In genomic region chr5:35758081-35759053, GRCm38 (mm10) we compare ENCODE assay signal across 8 mouse cellular contexts. TPM values are rescaled to one million over a fixed set of nuclear protein-coding genes. Genes with fewer than 3 reads are reported as not detected.
A peak's percentile ranks its signal among the peaks of the same experiment; 100 is the strongest.
DNase-seq lines count a peak whose midpoint lies in the region; ATAC-seq and TF ChIP-seq lines count a peak whose summit lies in the region.

No protein-coding gene starts in this region.

- no peaks in the 10 kb centered on the region for H3K79me2 ChIP-seq in liver, adult 2 months (ENCODE audit: control insufficient read depth, insufficient read depth, low read length)

- TF ChIP-seq POLR2A in liver, adult 2 months (IDR thresholded peaks at IDR 0.05; ENCODE audit: extremely low read depth, insufficient read depth, low read length), result no peak

- H3K36me3 ChIP-seq in liver, adult 2 months (ENCODE audit: control insufficient read depth, insufficient read depth, low read length), result no peaks in the 10 kb centered on the region
- H3K36me3 ChIP-seq in liver, embryonic 16.5 days (ENCODE audit: control insufficient read depth, insufficient read depth), result no peaks in the 10 kb centered on the region

- no peak for DNase-seq in liver, adult 2 months (ENCODE audit: extremely low read depth, low read depth, low spot score)
- DNase-seq in liver, result no peak
- DNase-seq in gastrocnemius, postnatal 14 days, result peak; percentile 28
- peak; percentile 63 to 69 for DNase-seq in layer of hippocampus, adult 18-20 months (ENCODE audit: low spot score in 2 of 2)
- DNase-seq in right cerebral cortex, postnatal 25 days, result peak; percentile 73
- DNase-seq in retina, embryonic 14.5 days (ENCODE audit: low spot score), result no peak

- peak overlapping the region; percentile 73 for H3K4me3 ChIP-seq in liver, adult 2 months (ENCODE audit: insufficient read depth, low read depth, low read length)
- peak overlapping the region; percentile 74 for H3K4me3 ChIP-seq in brown adipose tissue, adult 24 weeks (ENCODE audit: insufficient read depth, low read depth, low read length)
- H3K4me3 ChIP-seq in liver, embryonic 16.5 days (ENCODE audit: low read depth, low read length), result peak overlapping the region; percentile 60

- intact Hi-C loops in gastrocnemius, postnatal 14 days (cut with DNase I; ENCODE audit: low total_unique reads), result no loop called here

- no peaks in the 10 kb centered on the region for H3K9me3 ChIP-seq in liver, embryonic 16.5 days (replicated peaks; ENCODE audit: control insufficient read depth, low read length)

- TF ChIP-seq CTCF in liver, adult 2 months (IDR thresholded peaks at IDR 0.05; ENCODE audit: low read depth, low read length), result no peak

- H3K4me2 ChIP-seq in liver, embryonic 16.5 days (ENCODE audit: low read depth, low read length), result peak overlapping the region; percentile 87

- H3K9ac ChIP-seq in liver, adult 2 months (ENCODE audit: low read depth, low read length), result peak overlapping the region; percentile 82
- H3K9ac ChIP-seq in liver, embryonic 16.5 days (ENCODE audit: low read depth, low read length), result peak overlapping the region; percentile 34; the same call in 1 of the 2 replicates

- peaks cover 4% of the 10 kb centered on the region; the same call in 1 of the 2 replicates for H3K4me1 ChIP-seq in liver, adult 2 months (ENCODE audit: control insufficient read depth, insufficient read depth, low read length)
- H3K4me1 ChIP-seq in brown adipose tissue, adult 24 weeks (ENCODE audit: control insufficient read depth, insufficient read depth, insufficient read length, low read length), result no peaks in the 10 kb centered on the region
- H3K4me1 ChIP-seq in liver, embryonic 16.5 days (ENCODE audit: control insufficient read depth, low read depth, low read length), result no peaks in the 10 kb centered on the region; the same call in none of the 2 replicates

- 4% methylated on average over 40 of the region's 40 CpGs for WGBS in liver, adult 2 months
- WGBS in liver, embryonic 16.5 days (ENCODE audit: insufficient replicate concordance), result 3% methylated on average over 40 of the region's 40 CpGs

- no peaks in the 10 kb centered on the region for H3K27me3 ChIP-seq in liver, adult 2 months (ENCODE audit: control insufficient read depth, insufficient read depth, low read length)
- peaks cover 27% of the 10 kb centered on the region for H3K27me3 ChIP-seq in liver, embryonic 16.5 days (ENCODE audit: control insufficient read depth, insufficient read depth, low read depth, low read length)

- ATAC-seq in liver, embryonic 16.5 days (ENCODE audit: low read depth), result no peak; the same call in 1 of the 2 replicates

- H3K27ac ChIP-seq in liver, adult 2 months (replicated peaks; ENCODE audit: insufficient read depth, low read depth, low read length), result no peak overlapping the region
- H3K27ac ChIP-seq in brown adipose tissue, adult 24 weeks (replicated peaks; ENCODE audit: low read depth, low read length), result no peak overlapping the region
- H3K27ac ChIP-seq in liver, embryonic 16.5 days (ENCODE audit: low read length), result no peak overlapping the region

RNA-seq across cellular contexts. Expression of gene Ablim2, which starts 0.7 kb away (rescaled TPM):
- 1.9 and 2.3 TPM in 2 replicates for total RNA-seq in liver, adult 2 months (2014; rRNA removed)
- polyA plus RNA-seq in liver, adult 2 months (2012; rRNA removed), result 3.5 and 5.9 TPM in 2 replicates
- 4.6 and 7.5 TPM in 2 replicates for polyA plus RNA-seq in brown adipose tissue, adult 24 weeks (2012; ENCODE audit: insufficient read depth, insufficient read length, missing spikeins)
- total RNA-seq in gastrocnemius, postnatal 14 days (2021), result 10 to 100 TPM; 36.0 to 41.7 TPM
- 100 to 1,000 TPM; 131 to 142 TPM for total RNA-seq in layer of hippocampus, adult 18-20 months (2021)
- polyA plus RNA-seq in liver, embryonic 16.5 days (2015; fragmentation: Nextera tagmentation; extraction: Ambion mirVana), result 0.20 and 0.45 TPM in 2 replicates

RNA-seq across cellular contexts. Expression of gene Sh3tc1, which starts 18.6 kb away (rescaled TPM):
- 4.8 and 5.2 TPM in 2 replicates for total RNA-seq in liver, adult 2 months (2014; rRNA removed)
- polyA plus RNA-seq in liver, adult 2 months (2012; rRNA removed), result 2.1 and 3.0 TPM in 2 replicates
- 16.6 and 17.9 TPM in 2 replicates for polyA plus RNA-seq in brown adipose tissue, adult 24 weeks (2012; ENCODE audit: insufficient read depth, insufficient read length, missing spikeins)
- 1 to 10 TPM; 3.9 to 4.4 TPM for total RNA-seq in gastrocnemius, postnatal 14 days (2021)
- 1 to 10 TPM; 1.5 to 2.6 TPM for total RNA-seq in layer of hippocampus, adult 18-20 months (2021)
- 2.6 and 3.2 TPM in 2 replicates for polyA plus RNA-seq in liver, embryonic 16.5 days (2015; fragmentation: Nextera tagmentation; extraction: Ambion mirVana)

Comparison
In these comparisons a context has a peak if more than half of its experiments do, and no peak if none do; other contexts are left out.
1. DNase-seq: peak in gastrocnemius, postnatal 14 days (single experiment), layer of hippocampus, adult 18-20 months (2 of 2) and right cerebral cortex, postnatal 25 days (single experiment); none in liver, adult 2 months (single experiment), liver (single experiment) and retina, embryonic 14.5 days (single experiment).
2. RNA of gene Ablim2, which starts 0.7 kb away (total RNA-seq): 131 to 142 TPM in layer of hippocampus, adult 18-20 months and 36.0 to 41.7 TPM in gastrocnemius, postnatal 14 days; 1.9 to 2.3 TPM in liver, adult 2 months; every median in the first group is over 10 times any median in the second.
3. Peak in every context shown above with its lines, with median percentiles within 50 percentile points of each other: H3K4me3 ChIP-seq.